Mouse (Mus musculus): Measurements from ENCODE around the gene Tas2r106. TPM values are rescaled to one million over a fixed set of nuclear protein-coding genes. Genes with fewer than 3 reads are reported as not detected.

Tas2r106 gene
- not detected in 2 replicates for polyA plus RNA-seq (2015; fragmentation: Nextera tagmentation; extraction: Ambion mirVana)

DNA sequence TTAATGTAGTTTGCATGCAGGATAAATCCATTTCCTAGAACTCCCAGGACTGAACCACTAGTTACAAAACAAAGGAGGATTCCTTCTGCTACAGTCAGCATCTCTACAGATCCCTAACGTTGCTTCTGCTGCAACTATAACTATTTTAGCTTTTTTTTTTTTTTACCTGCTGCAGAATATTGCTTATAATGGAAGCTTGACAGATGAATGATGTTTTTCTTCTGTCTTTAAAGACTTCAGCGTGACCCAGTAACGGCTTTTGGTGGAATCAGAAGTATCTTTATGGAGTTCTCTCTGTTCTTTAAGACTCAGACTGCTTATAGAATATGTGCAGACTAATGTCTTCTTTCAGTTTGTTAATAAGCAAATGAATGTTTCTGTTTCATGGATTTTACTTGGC, at the start of gene Tas2r106:
Gene Tas2r106 (minus strand): TSS at position 101 of the 400 bp plus-strand sequence.

DNA sequence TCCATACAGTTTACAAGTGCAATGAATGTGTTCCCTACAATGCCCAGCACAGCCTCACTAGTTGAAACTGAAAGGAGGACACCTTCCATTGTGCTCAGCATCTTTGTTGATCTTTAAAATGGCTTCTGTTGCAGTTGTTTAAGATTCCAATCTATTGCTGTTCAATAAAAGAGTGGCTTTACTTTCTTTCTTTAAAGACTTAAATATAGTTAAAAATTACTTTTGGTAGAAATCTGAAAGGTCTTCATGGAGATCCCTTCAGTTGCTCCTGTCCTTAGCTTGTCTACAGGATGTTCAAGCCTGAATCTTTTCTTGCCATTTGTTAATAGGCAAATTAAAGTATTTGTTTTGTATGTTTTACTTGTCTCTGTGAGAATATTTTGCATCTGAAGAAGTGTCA, 11.3 kb upstream of the Tas2r106 start, which contains the start of gene Tas2r114:
Gene Tas2r114 (minus strand): TSS at position 101 of the 400 bp plus-strand sequence.

DNA sequence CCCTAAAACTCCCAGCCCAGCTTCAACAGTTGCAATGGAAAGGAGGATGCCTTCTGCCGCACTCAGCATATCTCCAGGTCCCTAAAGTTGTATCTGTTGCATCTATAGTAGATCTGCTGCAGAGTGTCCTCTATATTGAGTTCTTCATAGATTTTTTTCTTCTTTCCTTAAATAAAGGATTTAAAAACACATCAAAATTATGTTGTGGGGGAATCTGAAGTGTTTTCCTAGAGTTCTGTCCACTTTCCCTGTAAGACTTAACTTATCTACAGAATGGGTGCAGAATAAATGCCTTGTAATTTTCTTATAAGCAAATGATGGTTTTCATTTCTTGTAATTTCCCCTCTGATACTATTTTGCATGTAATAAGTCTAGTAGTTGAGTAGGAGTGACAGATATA, 8.7 kb upstream of the Tas2r106 start, which contains the start of gene Tas2r105:
Gene Tas2r105 (minus strand): TSS at position 101 of the 400 bp plus-strand sequence.

DNA sequence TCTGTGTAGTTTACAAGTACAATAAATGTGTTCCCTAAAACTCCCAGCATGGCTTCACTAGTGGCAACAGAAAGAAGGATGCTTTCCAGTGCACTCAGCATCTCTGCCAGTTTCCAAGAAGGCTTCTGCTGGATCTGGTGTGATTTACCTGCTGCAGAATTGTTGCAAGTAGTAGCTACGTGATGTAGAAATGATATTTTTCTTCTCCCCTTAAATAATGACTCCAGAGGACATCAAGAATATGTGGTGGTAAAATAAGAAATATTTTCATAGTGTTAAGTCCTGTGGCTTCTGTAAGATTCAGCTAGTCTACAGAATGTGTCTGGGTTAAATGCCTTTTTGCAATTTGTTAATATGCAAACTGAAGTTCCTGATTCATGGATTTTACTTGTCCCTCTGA, 7.0 kb upstream of the Tas2r106 start, which contains the start of gene Tas2r104:
Gene Tas2r104 (minus strand): TSS at position 101 of the 400 bp plus-strand sequence.

DNA sequence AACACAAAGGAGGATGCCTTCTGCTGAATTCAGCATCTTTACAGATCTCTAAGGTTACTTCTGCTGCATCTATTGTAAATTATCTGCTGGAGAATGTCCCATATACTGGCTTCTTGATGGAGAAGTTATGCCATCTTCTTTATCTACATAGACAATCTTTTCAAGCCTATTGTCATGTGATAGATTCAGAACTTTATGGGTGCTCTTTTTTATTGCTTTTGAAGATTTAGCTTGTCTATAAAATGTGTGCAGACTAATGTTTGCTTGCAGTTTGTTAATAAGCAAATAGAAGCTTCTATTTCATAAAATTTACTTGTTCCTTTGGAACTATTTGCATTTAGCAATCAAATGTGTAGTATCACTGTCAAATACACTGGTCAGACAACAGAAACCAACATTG, 18.6 kb downstream of the Tas2r106 start, which contains the start of gene Tas2r107:
Gene Tas2r107 (minus strand): TSS at position 101 of the 400 bp plus-strand sequence.

DNA sequence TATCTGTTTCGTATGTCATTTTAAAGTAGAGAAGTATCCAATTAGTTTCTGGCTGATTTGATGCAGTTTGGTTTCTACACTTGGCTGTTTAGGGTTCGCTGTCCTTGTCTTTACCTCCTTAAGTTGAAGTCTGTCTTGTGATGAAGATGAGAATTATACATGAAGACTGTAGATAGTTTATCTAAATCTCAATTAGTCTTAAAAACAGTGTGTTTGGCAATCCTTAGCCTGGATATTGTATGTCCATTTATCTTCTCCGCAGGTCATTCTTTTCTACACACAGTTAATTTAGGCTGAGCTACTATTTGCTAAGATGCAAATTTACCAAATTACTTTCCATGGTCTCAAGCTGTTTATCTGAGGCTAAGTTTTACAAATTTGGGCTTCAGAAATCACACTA, 47.9 kb downstream of the Tas2r106 start, which contains the start of gene Tas2r130:
Gene Tas2r130 (minus strand): TSS at position 101 of the 400 bp plus-strand sequence.

Other genes with a start within 250 kb of the Tas2r106 start
- not detected in 2 replicates for gene 5430401F13Rik, start 192.5 kb downstream of the Tas2r106 start, polyA plus RNA-seq (2015; fragmentation: Nextera tagmentation; extraction: Ambion mirVana)
- gene Gm6619, start 192.5 kb downstream of the Tas2r106 start, polyA plus RNA-seq (2015; fragmentation: Nextera tagmentation; extraction: Ambion mirVana), result not detected in 2 replicates
- gene Tas2r130, start 48.0 kb downstream of the Tas2r106 start, polyA plus RNA-seq (2015; fragmentation: Nextera tagmentation; extraction: Ambion mirVana), result not detected in 2 replicates
- not detected in 2 replicates for gene Tas2r107, start 18.7 kb downstream of the Tas2r106 start, polyA plus RNA-seq (2015; fragmentation: Nextera tagmentation; extraction: Ambion mirVana)
- gene Tas2r104, start 6.9 kb upstream of the Tas2r106 start, polyA plus RNA-seq (2015; fragmentation: Nextera tagmentation; extraction: Ambion mirVana), result not detected in 2 replicates
- gene Tas2r105, start 8.6 kb upstream of the Tas2r106 start, polyA plus RNA-seq (2015; fragmentation: Nextera tagmentation; extraction: Ambion mirVana), result not detected in 2 replicates
- not detected in 2 replicates for gene Tas2r114, start 11.2 kb upstream of the Tas2r106 start, polyA plus RNA-seq (2015; fragmentation: Nextera tagmentation; extraction: Ambion mirVana)

Data from skeletal muscle tissue, postnatal 0 days (tissue).